Mouse (Mus musculus) heart, embryonic 15.5 days (tissue): Measurements from ENCODE around the gene Srgap1. TPM values are rescaled to one million over a fixed set of nuclear protein-coding genes. Genes with fewer than 3 reads are reported as not detected.

ENCODE experiments used
- ATAC-seq: fragments of 200-750 bp; cut with Nextera tagmentation; replicated peaks from 2 replicates; pipeline ENCODE4 v1.8.0; 2017; ENCODE audit warnings: low read depth, moderate TSS enrichment; ENCODE audit not compliant: insufficient number of reproducible peaks, insufficient read depth, low FRiP score
- H3K27ac ChIP-seq: fragments of 300-500 bp; sonication (generic); 2 replicates; pipeline ENCODE4 v1.5.1; 2015; ENCODE audit warnings: mild to moderate bottlenecking, inconsistent platforms
- H3K27me3 ChIP-seq: fragments of 300-500 bp; sonication (generic); 2 replicates; pipeline ENCODE4 v1.6.1; 2015; ENCODE audit warnings: inconsistent platforms
- H3K36me3 ChIP-seq: fragments of 300-500 bp; sonication (generic); 2 replicates; pipeline ENCODE4 v1.6.1; 2015; ENCODE audit warnings: mild to moderate bottlenecking, inconsistent platforms
- H3K4me1 ChIP-seq: fragments of 300-500 bp; sonication (generic); replicated peaks from 2 replicates; pipeline ENCODE4 v1.6.1; 2015; ENCODE audit warnings: inconsistent platforms
- H3K4me2 ChIP-seq: fragments of 300-500 bp; sonication (generic); 2 replicates; pipeline ENCODE4 v1.6.1; 2015; ENCODE audit warnings: inconsistent platforms, mild to moderate bottlenecking, moderate library complexity
- H3K4me3 ChIP-seq: fragments of 300-500 bp; sonication (generic); 2 replicates; pipeline ENCODE4 v1.5.1; 2015; ENCODE audit warnings: mild to moderate bottlenecking, inconsistent platforms
- H3K9ac ChIP-seq: fragments of 300-500 bp; sonication (generic); 2 replicates; pipeline ENCODE4 v1.6.1; 2015; ENCODE audit warnings: mild to moderate bottlenecking, inconsistent platforms
- H3K9me3 ChIP-seq: fragments of 300-500 bp; sonication (generic); replicated peaks from 2 replicates; pipeline ENCODE4 v1.6.1; 2016; ENCODE audit warnings: inconsistent platforms
- WGBS: fragments of 180-500 bp; shearing (Covaris S2); methylation state at CpG from one replicate; pipeline ENCODE4 v1.1.7; 2015; ENCODE audit warnings: mixed read lengths; 5-methylcytosine and 5-hydroxymethylcytosine counted together
- polyA plus RNA-seq: library from polyadenylated mRNA; unstranded; fragments of >200 nt; fragmentation: Nextera tagmentation; extraction: Ambion mirVana; gene quantifications from 2 replicates; pipeline ENCODE4 v1.2.1, GENCODE M21; 2015

The Srgap1 gene
- polyA plus RNA-seq, 1 experiment from 2014 or later = 7.6 TPM

GRCm38 (mm10) chr10:121755822-121756221, 291.3 kb downstream of the Srgap1 start:
- H3K4me2 ChIP-seq = no peak overlapping the region
- no peaks in the 10 kb centered on the region; the same call in 1 of the 2 replicates for H3K36me3 ChIP-seq
- no peaks in the 10 kb centered on the region for H3K27me3 ChIP-seq
- no peak for ATAC-seq
- WGBS = 52% methylated on average over 1 of the region's 1 CpGs
- no peak overlapping the region for H3K27ac ChIP-seq
- H3K4me1 ChIP-seq = no peaks in the 10 kb centered on the region
- no peak overlapping the region for H3K9ac ChIP-seq
- H3K9me3 ChIP-seq = no peaks in the 10 kb centered on the region
- H3K4me3 ChIP-seq = no peak overlapping the region

- H3K4me3 ChIP-seq = no peak overlapping the region
- H3K9ac ChIP-seq = no peak overlapping the region
- 78% methylated on average over 5 of the region's 5 CpGs for whole genome bisulfite sequencing
- no peak overlapping the region for H3K4me2 ChIP-seq
- no peak overlapping the region for H3K27ac ChIP-seq
- H3K4me1 ChIP-seq = no peaks in the 10 kb centered on the region
- no peaks in the 10 kb centered on the region for H3K9me3 ChIP-seq
- H3K36me3 ChIP-seq = peaks cover 4% of the 10 kb centered on the region
- no peak for ATAC-seq
- no peaks in the 10 kb centered on the region for H3K27me3 ChIP-seq
Measured at GRCm38 (mm10) chr10:121754237-121754636, 292.9 kb downstream of the Srgap1 start.

GRCm38 (mm10) chr10:121750175-121750574, 296.9 kb downstream of the Srgap1 start:
- no peak for ATAC-seq
- WGBS = 93% methylated on average over 12 of the region's 12 CpGs
- peaks cover 20% of the 10 kb centered on the region for H3K36me3 ChIP-seq

GRCm38 (mm10) chr10:121742336-121742735, 304.8 kb downstream of the Srgap1 start:
- H3K36me3 ChIP-seq = peaks cover 14% of the 10 kb centered on the region
- H3K4me2 ChIP-seq = no peak overlapping the region
- ATAC-seq = no peak
- peaks cover 9% of the 10 kb centered on the region for H3K4me1 ChIP-seq
- no peaks in the 10 kb centered on the region for H3K9me3 ChIP-seq
- H3K4me3 ChIP-seq = no peak overlapping the region
- no peaks in the 10 kb centered on the region for H3K27me3 ChIP-seq
- no peak overlapping the region for H3K9ac ChIP-seq
- WGBS = 64% methylated on average over 4 of the region's 4 CpGs
- no peak overlapping the region for H3K27ac ChIP-seq

More at GRCm38 (mm10) chr10:121750175-121750574, 296.9 kb downstream of the Srgap1 start:
- Histone ChIP-seq H3K9ac (no peak overlapping the region), H3K27me3 (no peaks in the 10 kb centered on the region), H3K9me3 (no peaks in the 10 kb centered on the region), H3K4me3 (no peak overlapping the region), H3K4me2 (no peak overlapping the region), H3K27ac (no peak overlapping the region), H3K4me1 (no peaks in the 10 kb centered on the region)

- Histone ChIP-seq H3K9ac (peak within 1 kb of the TSS; percentile 71), H3K27ac (peak within 1 kb of the TSS; percentile 54), H3K36me3 (no peaks in the 10 kb centered on the region), H3K4me1 (peaks cover 9% of the 10 kb centered on the region), H3K4me2 (peak within 1 kb of the TSS; percentile 99), H3K27me3 (no peaks in the 10 kb centered on the region), H3K4me3 (peak within 1 kb of the TSS; percentile 89), H3K9me3 (no peaks in the 10 kb centered on the region)
- ATAC-seq = peak; percentile 83
- WGBS = under 1% methylated on average over 68 of the region's 68 CpGs
Measured at GRCm38 (mm10) chr10:121739548-121740505, 307.3 kb downstream of the Srgap1 start, which contains the start of gene BC048403. Gene BC048403, plus strand, starts transcription at chr10:121739937.

GRCm38 (mm10) chr10:121737256-121737655, 309.9 kb downstream of the Srgap1 start:
- H3K4me2 ChIP-seq = no peak overlapping the region
- WGBS = 85% methylated on average over 3 of the region's 3 CpGs
- H3K4me1 ChIP-seq = peaks cover 9% of the 10 kb centered on the region
- no peak for ATAC-seq
- H3K27ac ChIP-seq = no peak overlapping the region
- H3K9me3 ChIP-seq = no peaks in the 10 kb centered on the region
- no peak overlapping the region for H3K4me3 ChIP-seq
- no peaks in the 10 kb centered on the region for H3K36me3 ChIP-seq
- no peaks in the 10 kb centered on the region for H3K27me3 ChIP-seq
- H3K9ac ChIP-seq = no peak overlapping the region

GRCm38 (mm10) chr10:121732542-121732941, 314.6 kb downstream of the Srgap1 start:
- ATAC-seq = no peak
- H3K4me2 ChIP-seq = no peak overlapping the region
- 91% methylated on average over 9 of the region's 9 CpGs for WGBS
- H3K27ac ChIP-seq = no peak overlapping the region
- H3K9ac ChIP-seq = no peak overlapping the region
- no peaks in the 10 kb centered on the region for H3K4me1 ChIP-seq
- no peak overlapping the region for H3K4me3 ChIP-seq
- H3K27me3 ChIP-seq = no peaks in the 10 kb centered on the region
- no peaks in the 10 kb centered on the region for H3K9me3 ChIP-seq
- no peaks in the 10 kb centered on the region for H3K36me3 ChIP-seq

- Histone ChIP-seq H3K4me1 (no peaks in the 10 kb centered on the region), H3K27ac (no peak overlapping the region), H3K9ac (no peak overlapping the region), H3K9me3 (no peaks in the 10 kb centered on the region), H3K4me3 (no peak overlapping the region), H3K4me2 (no peak overlapping the region), H3K36me3 (no peaks in the 10 kb centered on the region), H3K27me3 (no peaks in the 10 kb centered on the region)
- 81% methylated on average over 8 of the region's 8 CpGs for WGBS
- no peak for ATAC-seq
Measured at GRCm38 (mm10) chr10:121731048-121731725, 315.9 kb downstream of the Srgap1 start.

Other genes with a start within 250 kb of the Srgap1 start
- 42.5 and 42.9 TPM in 2 replicates for gene Rxylt1, start 50.1 kb upstream of the Srgap1 start, polyA plus RNA-seq